ENCODE assay signal across 8 mouse cellular contexts in genomic region chr2:165492648-165493553, GRCm38 (mm10). TPM values are rescaled to one million over a fixed set of nuclear protein-coding genes. Genes with fewer than 3 reads are reported as not detected.
DNase-seq lines count a peak whose midpoint lies in the region; ATAC-seq and TF ChIP-seq lines count a peak whose summit lies in the region.

Trp53rka (minus strand) TSS chr2:165493324.

- H3K27ac ChIP-seq in gastrocnemius, adult 2 months: peak within 1 kb of the TSS; percentile 94
- H3K27ac ChIP-seq in hindbrain, embryonic 16.5 days (ENCODE audit: low read depth, low read length): peak within 1 kb of the TSS; percentile 85
- H3K27ac ChIP-seq in left cerebral cortex, adult 2 months: peak within 1 kb of the TSS; percentile 89

- no peaks in the 10 kb centered on the region for H3K9me3 ChIP-seq in hindbrain, embryonic 16.5 days (ENCODE audit: control insufficient read depth, low read length)

- H3K4me2 ChIP-seq in hindbrain, embryonic 16.5 days (ENCODE audit: low read length): peak within 1 kb of the TSS; percentile 66

- intact Hi-C loops in gastrocnemius, adult 2 months (cut with DNase I): no loop called here
- intact Hi-C loops in left cerebral cortex, adult 2 months (cut with DNase I): no loop called here

- H3K36me3 ChIP-seq in hindbrain, embryonic 16.5 days (ENCODE audit: control insufficient read depth, insufficient read depth, low read length): peaks cover 19% of the 10 kb centered on the region

- no peak for TF ChIP-seq CTCF in gastrocnemius, adult 2 months (IDR thresholded peaks at IDR 0.05)
- TF ChIP-seq CTCF in left cerebral cortex, adult 2 months (IDR thresholded peaks at IDR 0.05): no peak

- peaks cover 13% of the 10 kb centered on the region for H3K4me1 ChIP-seq in hindbrain, embryonic 16.5 days (ENCODE audit: control insufficient read depth, insufficient read depth, low read depth, low read length)

- no peaks in the 10 kb centered on the region for H3K27me3 ChIP-seq in hindbrain, embryonic 16.5 days (replicated peaks; ENCODE audit: control insufficient read depth, insufficient read depth, low read length)

- peak; percentile 88 for DNase-seq in adipocyte (ENCODE audit: low spot score)
- peak; percentile 91 for DNase-seq in gastrocnemius, adult 2 months
- DNase-seq in left cerebral cortex, adult 2 months (ENCODE audit: extremely low spot score in 1 of 2, low spot score in 2 of 2): peak; percentile 83 to 85
- peak; percentile 86 for DNase-seq in right cerebral cortex, adult 18-20 months
- peak; percentile 85 for DNase-seq in urinary bladder, postnatal 14 days (ENCODE audit: low spot score)

- ATAC-seq in common myeloid progenitor, adult 5-6 weeks (replicated peaks; ENCODE audit: low read depth, poor library complexity, severe bottlenecking): peak; percentile 89
- ATAC-seq in hindbrain, embryonic 16.5 days: peak; percentile 91
- peak; percentile 99 for ATAC-seq in megakaryocyte, adult 5-6 weeks (ENCODE audit: poor library complexity, severe bottlenecking)

- peak within 1 kb of the TSS; percentile 94 for H3K4me3 ChIP-seq in gastrocnemius, adult 2 months
- H3K4me3 ChIP-seq in hindbrain, embryonic 16.5 days (ENCODE audit: low read length): peak within 1 kb of the TSS; percentile 73
- peak within 1 kb of the TSS; percentile 89 for H3K4me3 ChIP-seq in left cerebral cortex, adult 2 months

- under 1% methylated on average over 63 of the region's 84 CpGs for WGBS in hindbrain, embryonic 16.5 days

- H3K9ac ChIP-seq in hindbrain, embryonic 16.5 days (ENCODE audit: low read depth, low read length): peak within 1 kb of the TSS; percentile 82

RNA-seq across cellular contexts. Expression of gene Trp53rka, which starts in this region (rescaled TPM):
- total RNA-seq in common myeloid progenitor, adult 5-6 weeks (2017): 6.4 and 12.4 TPM in 2 replicates
- 10 to 100 TPM; 10.7 to 11.6 TPM for total RNA-seq in gastrocnemius, adult 2 months (2021)
- 40.6 and 42.6 TPM in 2 replicates for polyA plus RNA-seq in hindbrain, embryonic 16.5 days (2015; fragmentation: Nextera tagmentation; extraction: Ambion mirVana)
- total RNA-seq in left cerebral cortex, adult 2 months (2021): 10 to 100 TPM; 21.5 to 22.0 TPM
- total RNA-seq in megakaryocyte, adult 5-6 weeks (2015): 3.9 and 5.7 TPM in 2 replicates
- total RNA-seq in megakaryocyte, adult 5-6 weeks (2017): 4.0 and 5.1 TPM in 2 replicates

Comparison
In these comparisons a context has a peak if more than half of its experiments do, and no peak if none do; other contexts are left out.
1. Peak in every context shown above with its lines: DNase-seq, ATAC-seq, H3K4me3 ChIP-seq and H3K27ac ChIP-seq.